Mouse (Mus musculus): ENCODE results near the gene Itm2a. TPM values are rescaled to one million over a fixed set of nuclear protein-coding genes. Genes with fewer than 3 reads are reported as not detected.

Gene Itm2a
- total RNA-seq (2023) = 59.3 TPM

DNA sequence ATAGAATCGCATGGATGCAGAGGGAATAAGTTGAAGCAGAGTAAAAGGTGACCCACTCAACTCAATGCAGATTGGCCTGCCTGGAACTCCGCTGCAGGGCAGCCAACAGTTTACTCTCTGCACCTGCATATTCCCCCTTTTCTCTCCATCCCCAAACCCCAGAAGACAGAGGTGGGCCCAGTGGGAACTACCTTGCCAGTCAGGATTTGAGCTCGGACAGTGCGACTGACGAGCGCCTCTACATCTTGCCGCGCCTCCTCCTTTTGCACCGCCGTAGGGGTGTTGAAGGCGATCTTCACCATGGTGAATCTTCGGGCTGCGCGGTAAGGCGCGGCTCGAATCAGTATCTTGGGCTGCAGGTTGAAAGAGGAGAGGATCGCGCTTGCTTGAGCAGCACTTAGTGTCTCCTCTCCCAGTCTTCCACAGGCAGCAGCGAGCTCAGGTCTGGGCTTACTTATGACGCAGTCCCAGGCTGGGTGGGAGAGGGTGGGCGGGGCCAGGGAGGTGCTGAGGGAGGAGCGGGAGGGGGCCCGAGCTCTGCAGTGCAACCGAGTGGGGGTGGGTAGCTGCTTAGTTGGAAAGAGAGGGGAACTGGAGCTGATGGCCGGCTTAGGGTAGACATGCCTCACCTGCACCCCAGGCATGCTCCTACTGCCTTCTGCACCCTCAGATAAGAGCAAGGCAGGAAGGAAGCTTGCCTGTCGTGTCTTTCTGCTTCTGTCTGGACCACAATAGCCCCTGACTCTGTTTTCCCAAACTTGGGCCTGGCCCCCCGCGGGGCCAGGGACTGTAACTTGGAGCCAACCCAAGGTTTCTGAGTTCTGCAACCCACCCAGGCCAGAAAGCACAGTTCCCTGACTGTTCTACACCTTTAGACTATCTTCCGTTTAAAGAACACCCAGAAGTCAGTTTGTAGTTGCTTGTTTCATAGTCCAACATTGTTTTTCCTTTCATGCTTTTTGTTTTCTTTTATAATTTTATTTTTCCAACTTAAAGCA lies at the start of gene Itm2a:
Itm2a (minus strand) TSS at position 462 of the 998 bp plus-strand sequence.

Other genes starting within 250 kb of the Itm2a start
- gene Gpr174, start 147.5 kb downstream of the Itm2a start, total RNA-seq (2023) = 58.1 TPM